In genomic region chr16:91784298-91784697, GRCm38 (mm10) we compare ENCODE assay signal across 10 mouse cellular contexts.
"Had no signal": no experiment of that assay in that cellular context is flagged by ENCODE, and none has a peak within 500 bp of the region (broad histone marks: within the 10 kb centered on the region; RNA-seq: fewer than 3 reads in every experiment).

No protein-coding gene starts in this region.

- H3K4me3 ChIP-seq: hindbrain, embryonic 15.5 days; limb, embryonic 15.5 days; midbrain, embryonic 12.5 days had no signal

- H3K9me3 ChIP-seq: hindbrain, embryonic 15.5 days; limb, embryonic 15.5 days; midbrain, embryonic 12.5 days had no signal

- H3K27ac ChIP-seq: hindbrain, embryonic 15.5 days; limb, embryonic 15.5 days; midbrain, embryonic 12.5 days had no signal

- H3K9ac ChIP-seq: hindbrain, embryonic 15.5 days; limb, embryonic 15.5 days; midbrain, embryonic 12.5 days had no signal

- ATAC-seq: intestine, embryonic 16.5 days had no signal

- H3K4me2 ChIP-seq: hindbrain, embryonic 15.5 days; limb, embryonic 15.5 days; midbrain, embryonic 12.5 days had no signal

- H3K27me3 ChIP-seq: hindbrain, embryonic 15.5 days; limb, embryonic 15.5 days; midbrain, embryonic 12.5 days had no signal

- DNase-seq: layer of hippocampus, adult 9-11 months; layer of hippocampus, postnatal 36 days; lung, adult 18-20 months; right cerebral cortex, postnatal 25 days; thymus, adult 18-20 months; thymus, postnatal 14 days had no signal
